Mouse (Mus musculus) hindbrain, embryonic 11.5 days (tissue): ENCODE results near the gene Cnppd1. TPM values are rescaled to one million over a fixed set of nuclear protein-coding genes. Genes with fewer than 3 reads are reported as not detected.

ENCODE experiments used
- polyA plus RNA-seq: library from polyadenylated mRNA; unstranded; fragments of >200 nt; fragmentation: Nextera tagmentation; extraction: Ambion mirVana; gene quantifications from 2 replicates; pipeline ENCODE4 v1.2.1, GENCODE M21; 2014

Cnppd1 gene
- polyA plus RNA-seq, 1 experiment from 2014 or later = 47.4 TPM

Other genes with a start within 250 kb of the Cnppd1 start
- gene Cryba2, start 249.6 kb downstream of the Cnppd1 start, polyA plus RNA-seq = 0.50 and 1.6 TPM in 2 replicates
- gene Cfap65, start 207.1 kb downstream of the Cnppd1 start, polyA plus RNA-seq = 1.2 TPM in 2 replicates
- 0.20 and 0.35 TPM in 2 replicates for gene Ihh, start 191.0 kb downstream of the Cnppd1 start, polyA plus RNA-seq
- gene Nhej1, start 17.5 kb downstream of the Cnppd1 start, polyA plus RNA-seq = 14.8 and 15.2 TPM in 2 replicates
- gene Slc23a3, start 8.8 kb downstream of the Cnppd1 start, polyA plus RNA-seq = not detected in 2 replicates
- 50.3 and 58.4 TPM in 2 replicates for gene Retreg2, start 67 bp upstream of the Cnppd1 start, polyA plus RNA-seq
- gene Zfand2b, start 25.9 kb upstream of the Cnppd1 start, polyA plus RNA-seq = 37.4 and 37.7 TPM in 2 replicates
- gene Abcb6, start 37.7 kb upstream of the Cnppd1 start, polyA plus RNA-seq = 21.8 and 23.9 TPM in 2 replicates
- gene Ankzf1, start 49.4 kb upstream of the Cnppd1 start, polyA plus RNA-seq = 12.8 and 14.9 TPM in 2 replicates
- 17.4 and 18.6 TPM in 2 replicates for gene Atg9a, start 49.5 kb upstream of the Cnppd1 start, polyA plus RNA-seq
- gene Glb1l, start 68.1 kb upstream of the Cnppd1 start, polyA plus RNA-seq = 18.0 and 19.5 TPM in 2 replicates
- gene Stk16, start 68.1 kb upstream of the Cnppd1 start, polyA plus RNA-seq = 110 and 125 TPM in 2 replicates
- 10.7 and 12.4 TPM in 2 replicates for gene Tuba4a, start 77.2 kb upstream of the Cnppd1 start, polyA plus RNA-seq
- not detected in 2 replicates for gene A630095N17Rik, start 89.4 kb upstream of the Cnppd1 start, polyA plus RNA-seq
- 17.8 and 21.4 TPM in 2 replicates for gene Dnajb2, start 93.7 kb upstream of the Cnppd1 start, polyA plus RNA-seq
- gene Ptprn, start 121.8 kb upstream of the Cnppd1 start, polyA plus RNA-seq = 3.5 and 6.0 TPM in 2 replicates
- 32.3 and 35.7 TPM in 2 replicates for gene Resp18, start 135.7 kb upstream of the Cnppd1 start, polyA plus RNA-seq
- 154 and 165 TPM in 2 replicates for gene Dnpep, start 175.3 kb upstream of the Cnppd1 start, polyA plus RNA-seq
- gene Des, start 217.6 kb upstream of the Cnppd1 start, polyA plus RNA-seq = 2.1 and 2.4 TPM in 2 replicates
- 11.1 and 12.7 TPM in 2 replicates for gene Speg, start 232.6 kb upstream of the Cnppd1 start, polyA plus RNA-seq